Mouse (Mus musculus): ENCODE data around the gene Wdr93.

- TF ChIP-seq POLR2A (IDR thresholded peaks at IDR 0.05; ENCODE audit: low read depth, low read length): no peak
- no peak for TF ChIP-seq CTCF (IDR thresholded peaks at IDR 0.05; ENCODE audit: extremely low read depth, insufficient read length, insufficient replicate concordance, low read depth, low read length)
Measured at GRCm38 (mm10) chr7:79732622-79733021, 10.3 kb upstream of the Wdr93 start, which contains the start of gene Plin1.
